Mouse (Mus musculus): ENCODE measurements around the gene Arhgap35.

Gene Arhgap35

DNA sequence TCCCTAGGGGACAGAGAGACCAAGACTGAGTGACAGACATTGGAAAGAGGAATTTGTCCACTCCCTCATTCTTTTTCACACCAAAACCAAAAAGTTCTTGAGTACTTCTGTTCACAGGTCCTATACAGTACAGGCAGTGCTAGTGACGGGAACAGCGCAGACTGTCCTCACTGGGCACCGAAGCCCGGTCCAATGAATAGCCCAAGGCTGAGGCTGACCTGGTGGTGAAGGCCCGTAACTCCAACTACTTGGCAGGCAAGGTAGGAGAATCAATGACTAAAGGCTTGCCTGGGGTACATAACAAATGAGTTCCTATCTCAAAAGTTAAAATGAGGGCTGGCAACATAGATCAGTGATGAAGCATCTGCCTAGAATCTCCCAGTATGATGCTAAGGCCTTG, 149.2 kb downstream of the Arhgap35 start:
- no peak for DNase-seq (ENCODE audit: low spot score)

DNA sequence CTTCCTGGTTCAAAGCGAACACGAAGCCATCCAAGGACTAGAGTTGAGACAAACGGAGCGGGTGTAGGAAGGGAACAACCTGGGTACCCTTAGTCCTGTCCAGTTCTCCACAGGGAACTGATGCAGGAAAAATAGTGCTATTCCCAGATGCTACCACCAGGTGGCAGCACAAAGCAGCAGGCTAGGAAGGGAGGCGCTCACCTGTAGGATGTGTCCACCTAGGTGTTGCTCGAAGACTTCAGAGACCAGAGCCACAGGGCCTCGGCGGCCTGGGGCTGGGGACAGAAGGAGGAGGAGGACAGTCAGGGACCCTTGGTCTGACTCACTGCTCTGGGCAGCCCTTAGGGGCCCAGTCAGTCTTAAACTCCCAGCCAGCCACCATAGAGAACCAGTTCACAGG, 149.6 kb downstream of the Arhgap35 start:
- peak; percentile 77 for DNase-seq (ENCODE audit: low spot score)

DNA sequence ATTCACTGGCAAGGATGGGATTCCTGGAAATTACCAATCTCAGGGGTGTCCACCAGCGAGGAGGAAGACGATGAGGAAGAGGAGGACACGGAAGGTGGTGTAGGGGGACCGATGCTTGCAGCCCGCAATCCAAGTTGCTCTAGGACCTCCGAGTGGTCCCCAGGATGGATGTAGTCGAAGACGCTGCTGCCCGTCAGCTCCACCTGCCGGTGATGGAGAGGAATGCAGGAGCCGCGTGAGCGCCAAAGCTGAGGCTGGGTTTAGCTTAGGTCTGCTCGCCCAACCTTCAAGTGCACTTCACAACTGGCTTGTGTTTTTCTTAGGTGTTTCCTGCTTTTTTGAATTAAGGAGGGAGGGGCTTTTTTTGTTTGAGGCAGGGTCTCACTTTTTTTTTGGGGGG, 151.6 kb downstream of the Arhgap35 start:
- DNase-seq (ENCODE audit: low spot score): peak; percentile 92

DNA sequence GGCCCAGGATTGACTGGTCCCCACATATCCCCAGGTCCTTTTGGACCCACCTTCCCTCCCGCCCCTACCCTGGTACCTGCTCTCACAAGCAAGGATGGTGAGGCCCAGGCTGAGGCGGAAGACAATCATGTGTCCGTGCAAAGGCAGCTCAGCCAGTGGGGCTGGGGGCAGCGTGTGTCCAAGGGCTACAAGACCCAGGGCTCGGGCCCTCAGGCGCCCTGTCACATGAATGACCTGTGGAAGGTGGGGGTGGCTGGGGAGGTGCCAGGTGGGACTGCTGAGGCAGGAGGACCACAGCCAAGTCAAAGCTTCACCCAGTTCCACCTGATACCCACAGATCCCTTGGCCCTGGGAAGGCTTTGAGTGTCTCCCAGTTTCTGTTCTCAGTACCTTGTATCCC, 153.1 kb downstream of the Arhgap35 start:
- no peak for DNase-seq (ENCODE audit: low spot score)

GRCm38 (mm10) chr7:16461151-16461550, 153.6 kb downstream of the Arhgap35 start:
- no peak for DNase-seq (ENCODE audit: low spot score)

- no peak for DNase-seq (ENCODE audit: low spot score)
Measured at GRCm38 (mm10) chr7:16460566-16460965, 154.2 kb downstream of the Arhgap35 start.

GRCm38 (mm10) chr7:16456289-16456688, 158.5 kb downstream of the Arhgap35 start:
- no peak for DNase-seq (ENCODE audit: low spot score)

DNA sequence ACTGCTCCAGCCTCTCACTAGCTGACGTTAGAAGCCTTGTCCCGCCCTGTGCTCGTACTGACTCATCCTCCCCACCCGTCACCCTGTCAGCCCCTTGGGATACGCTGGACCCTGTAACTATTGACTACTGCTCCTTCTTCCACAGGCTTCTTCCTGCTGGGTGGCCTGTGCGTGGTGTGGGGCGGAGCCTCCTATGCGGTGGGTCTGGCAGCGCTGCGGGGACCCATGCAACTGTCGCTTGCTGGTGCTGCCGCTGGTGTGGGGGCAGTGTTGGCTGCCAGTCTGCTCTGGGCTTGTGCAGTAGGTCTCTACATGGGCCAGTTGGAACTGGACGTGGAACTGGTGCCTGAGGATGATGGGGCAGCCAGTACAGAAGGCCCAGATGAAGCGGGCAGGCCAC, 159.8 kb downstream of the Arhgap35 start:
- DNase-seq (ENCODE audit: low spot score): no peak

GRCm38 (mm10) chr7:16453118-16453711, 161.6 kb downstream of the Arhgap35 start:
- peak; percentile 85 for DNase-seq (ENCODE audit: low spot score)

DNA sequence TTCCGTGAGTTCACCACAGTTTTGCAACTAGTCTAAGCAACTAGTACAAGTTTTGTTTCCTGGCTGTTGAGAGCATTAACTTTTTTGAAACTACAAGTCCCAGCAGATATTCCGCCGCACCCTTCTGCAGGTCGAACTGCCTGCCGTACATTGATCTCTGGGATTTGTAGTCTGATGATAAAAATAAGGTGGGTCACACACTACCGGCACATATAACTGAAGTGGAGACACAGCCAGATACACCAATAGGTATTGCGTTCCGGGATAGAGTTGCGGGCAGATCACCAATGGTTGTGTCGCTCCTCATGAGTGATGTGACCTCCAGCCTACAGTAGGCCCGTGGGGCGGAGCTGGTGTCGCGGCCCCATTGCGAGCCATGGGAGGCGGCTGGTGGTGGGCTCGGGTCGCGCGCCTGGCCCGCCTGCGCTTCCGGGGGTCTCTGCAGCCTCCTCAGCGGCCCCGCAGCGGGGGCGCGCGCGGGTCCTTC, 162.2 kb downstream of the Arhgap35 start, which contains the start of gene Tmem160:
Tmem160 (plus strand) TSS at position 193 of the 487 bp plus-strand sequence.
- peak; percentile 93 for DNase-seq (ENCODE audit: low spot score)

DNA sequence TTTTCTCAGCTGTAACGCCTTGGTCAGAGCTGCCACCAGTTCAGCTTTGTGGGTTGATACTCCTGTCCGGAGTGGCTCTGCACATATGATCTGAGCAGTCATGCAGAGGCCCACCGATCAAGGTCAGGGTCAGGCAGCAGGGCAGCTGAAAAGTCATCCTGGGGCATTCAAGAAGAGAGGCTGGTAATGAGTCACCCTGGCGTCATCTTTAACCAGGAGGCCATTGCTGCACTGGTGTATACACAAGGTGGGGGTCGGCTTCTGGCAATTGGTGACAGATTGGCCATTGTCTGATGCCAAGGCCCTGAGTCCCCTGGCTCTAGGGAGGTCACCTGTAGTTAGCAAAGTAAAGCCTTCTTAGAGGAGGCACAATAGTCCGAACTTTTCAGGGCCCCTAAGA, 163.1 kb downstream of the Arhgap35 start:
- no peak for DNase-seq (ENCODE audit: low spot score)

Data from embryo, embryonic 10.5 days (tissue).